ENCODE assay signal across 14 mouse cellular contexts in the genomic region with DNA sequence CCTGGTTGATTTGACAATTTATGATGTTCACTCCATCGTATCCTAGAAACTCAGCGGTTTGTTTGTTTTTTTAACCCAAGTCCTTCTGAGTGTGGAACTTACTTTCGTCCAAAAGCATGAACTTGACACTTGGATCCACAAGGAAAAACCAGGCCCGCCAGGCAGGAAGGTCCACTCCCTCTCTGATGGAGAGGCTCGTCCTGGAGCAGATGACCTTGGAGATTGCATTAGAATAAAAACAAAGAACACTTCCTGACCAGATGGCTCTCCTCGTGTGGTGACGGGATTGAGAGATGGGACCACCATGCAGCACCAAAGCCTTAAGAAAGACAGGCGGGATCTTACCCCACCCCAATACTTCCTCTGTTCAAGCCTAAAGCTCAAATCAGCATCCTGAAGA. TPM values are rescaled to one million over a fixed set of nuclear protein-coding genes. Genes with fewer than 3 reads are reported as not detected.
DNase-seq lines count a peak whose midpoint lies in the region; ATAC-seq and TF ChIP-seq lines count a peak whose summit lies in the region.
"Had no signal": no experiment of that assay in that cellular context is flagged by ENCODE, and none has a peak within 500 bp of the region (broad histone marks: within the 10 kb centered on the region; RNA-seq: fewer than 3 reads in every experiment).

No protein-coding gene starts in this region.

- TF ChIP-seq CTCF in midbrain, postnatal 0 days (IDR thresholded peaks at IDR 0.05), result no peak
- TF ChIP-seq CTCF in kidney, postnatal 0 days (IDR thresholded peaks at IDR 0.05; ENCODE audit: low read depth), result no peak

- WGBS in midbrain, embryonic 11.5 days, result 66% methylated on average over 8 of the region's 8 CpGs
- WGBS in midbrain, postnatal 0 days, result 69% methylated on average over 8 of the region's 8 CpGs
- WGBS in kidney, postnatal 0 days, result 21% methylated on average over 8 of the region's 8 CpGs
- 79% methylated on average over 8 of the region's 8 CpGs for WGBS in neural tube, embryonic 15.5 days

- H3K9ac ChIP-seq in midbrain, embryonic 11.5 days (ENCODE audit: low read length), result no peak overlapping the region
- no peak overlapping the region for H3K9ac ChIP-seq in midbrain, postnatal 0 days (replicated peaks; ENCODE audit: low read length, poor library complexity, severe bottlenecking)
- no peak overlapping the region for H3K9ac ChIP-seq in kidney, postnatal 0 days (ENCODE audit: low read depth, low read length)
- no peak overlapping the region for H3K9ac ChIP-seq in neural tube, embryonic 15.5 days (replicated peaks)
- H3K9ac ChIP-seq: liver, embryonic 13.5 days had no signal

- no peaks in the 10 kb centered on the region for H3K36me3 ChIP-seq in midbrain, embryonic 11.5 days (ENCODE audit: control insufficient read depth, insufficient read depth, low read length)
- no peaks in the 10 kb centered on the region for H3K36me3 ChIP-seq in midbrain, postnatal 0 days (ENCODE audit: insufficient read depth, low read length)
- H3K36me3 ChIP-seq in kidney, postnatal 0 days (ENCODE audit: insufficient read depth, low read length), result no peaks in the 10 kb centered on the region
- no peaks in the 10 kb centered on the region for H3K36me3 ChIP-seq in neural tube, embryonic 15.5 days
- H3K36me3 ChIP-seq: forebrain, embryonic 10.5 days; liver, embryonic 13.5 days had no signal

- no peaks in the 10 kb centered on the region for H3K9me3 ChIP-seq in midbrain, embryonic 11.5 days (ENCODE audit: control insufficient read depth, low read length)
- no peaks in the 10 kb centered on the region for H3K9me3 ChIP-seq in midbrain, postnatal 0 days (ENCODE audit: low read length)
- H3K9me3 ChIP-seq in kidney, postnatal 0 days (replicated peaks; ENCODE audit: low read length), result no peaks in the 10 kb centered on the region
- no peaks in the 10 kb centered on the region for H3K9me3 ChIP-seq in neural tube, embryonic 15.5 days (replicated peaks)
- H3K9me3 ChIP-seq: forebrain, embryonic 10.5 days; liver, embryonic 13.5 days had no signal

- no peak overlapping the region for H3K4me2 ChIP-seq in midbrain, embryonic 11.5 days
- no peak overlapping the region for H3K4me2 ChIP-seq in midbrain, postnatal 0 days (ENCODE audit: low read depth, low read length, poor library complexity, severe bottlenecking)
- H3K4me2 ChIP-seq in kidney, postnatal 0 days (ENCODE audit: low read length), result no peak overlapping the region
- H3K4me2 ChIP-seq in neural tube, embryonic 15.5 days, result no peak overlapping the region
- H3K4me2 ChIP-seq: liver, embryonic 13.5 days had no signal

- H3K27ac ChIP-seq in midbrain, embryonic 11.5 days (ENCODE audit: low read depth, low read length), result no peak overlapping the region
- no peak overlapping the region for H3K27ac ChIP-seq in midbrain, postnatal 0 days (ENCODE audit: low read depth, low read length)
- H3K27ac ChIP-seq in kidney, postnatal 0 days, result peak overlapping the region; percentile 67
- no peak overlapping the region for H3K27ac ChIP-seq in neural tube, embryonic 15.5 days (replicated peaks)
- H3K27ac ChIP-seq: forebrain, embryonic 10.5 days; liver, embryonic 13.5 days had no signal

- peak; percentile 27 to 62 for DNase-seq in adrenal gland, adult (ENCODE audit: inconsistent age in 2 of 2, low spot score in 1 of 2)
- no peak for DNase-seq in adrenal gland, postnatal 4 days (ENCODE audit: low spot score in 2 of 2)
- DNase-seq in midbrain, embryonic 11.5 days (ENCODE audit: low spot score, missing footprints), result peak; percentile 72
- DNase-seq in midbrain, postnatal 0 days (ENCODE audit: low spot score), result no peak
- peak; percentile 88 for DNase-seq in kidney, postnatal 0 days (ENCODE audit: low spot score)
- no peak for DNase-seq in urinary bladder, postnatal 25 days (ENCODE audit: low spot score)
- no peak for DNase-seq in cerebellum, postnatal 36 days
- DNase-seq: cerebellum, adult 9-10 months; liver, embryonic 13.5 days; right cerebral cortex, adult 18-20 months had no signal

- H3K4me1 ChIP-seq in midbrain, embryonic 11.5 days (ENCODE audit: control insufficient read depth, insufficient read depth, low read length), result peaks cover 1% of the 10 kb centered on the region; the same call in 1 of the 2 replicates
- H3K4me1 ChIP-seq in midbrain, postnatal 0 days (ENCODE audit: insufficient read depth, low read length), result no peaks in the 10 kb centered on the region
- no peaks in the 10 kb centered on the region for H3K4me1 ChIP-seq in kidney, postnatal 0 days (replicated peaks; ENCODE audit: insufficient read depth, low read length)
- no peaks in the 10 kb centered on the region for H3K4me1 ChIP-seq in neural tube, embryonic 15.5 days
- H3K4me1 ChIP-seq: liver, embryonic 13.5 days had no signal

- ATAC-seq in midbrain, embryonic 11.5 days (ENCODE audit: low FRiP score), result no peak
- no peak for ATAC-seq in midbrain, postnatal 0 days (ENCODE audit: low FRiP score)
- ATAC-seq in kidney, postnatal 0 days (replicated peaks; ENCODE audit: low FRiP score, low read depth), result peak; percentile 40; the same call in 1 of the 2 replicates
- no peak for ATAC-seq in neural tube, embryonic 15.5 days (ENCODE audit: low FRiP score)
- ATAC-seq: inflammation-experienced regulatory T-cells, adult 6 months had no signal

- no peaks in the 10 kb centered on the region for H3K27me3 ChIP-seq in midbrain, embryonic 11.5 days (ENCODE audit: control insufficient read depth, insufficient read depth, low read length)
- no peaks in the 10 kb centered on the region for H3K27me3 ChIP-seq in midbrain, postnatal 0 days (ENCODE audit: insufficient read depth, low read length)
- no peaks in the 10 kb centered on the region for H3K27me3 ChIP-seq in kidney, postnatal 0 days (ENCODE audit: insufficient read depth, low read length)
- no peaks in the 10 kb centered on the region for H3K27me3 ChIP-seq in neural tube, embryonic 15.5 days (replicated peaks)
- H3K27me3 ChIP-seq: liver, embryonic 13.5 days had no signal

- H3K4me3 ChIP-seq in midbrain, embryonic 11.5 days (ENCODE audit: low read depth, low read length), result no peak overlapping the region
- H3K4me3 ChIP-seq in midbrain, postnatal 0 days (ENCODE audit: low read depth, low read length), result no peak overlapping the region
- no peak overlapping the region for H3K4me3 ChIP-seq in kidney, postnatal 0 days (replicated peaks; ENCODE audit: low read depth, low read length)
- H3K4me3 ChIP-seq in neural tube, embryonic 15.5 days (replicated peaks), result no peak overlapping the region
- H3K4me3 ChIP-seq: forebrain, embryonic 10.5 days; liver, embryonic 13.5 days had no signal

RNA-seq across cellular contexts. Expression of a gene that starts 12.1 kb away (rescaled TPM):
- 1 to 10 TPM; 1.8 to 2.1 TPM for total RNA-seq in adrenal gland, postnatal 4 days (2021)
- polyA plus RNA-seq in midbrain, embryonic 11.5 days (2014; fragmentation: Nextera tagmentation; extraction: Ambion mirVana), result 49.9 and 55.1 TPM in 2 replicates
- 79.0 and 97.3 TPM in 2 replicates for total RNA-seq in midbrain, postnatal 0 days (2014; rRNA removed)
- polyA plus RNA-seq in midbrain, postnatal 0 days (2015; fragmentation: Nextera tagmentation; extraction: Ambion mirVana), result 226 and 252 TPM in 2 replicates
- polyA plus RNA-seq in kidney, postnatal 0 days (2015; fragmentation: Nextera tagmentation; extraction: Ambion mirVana), result 0.64 and 1.9 TPM in 2 replicates
- polyA plus RNA-seq in neural tube, embryonic 15.5 days (2015; fragmentation: Nextera tagmentation; extraction: Ambion mirVana), result 48.8 and 54.0 TPM in 2 replicates
- total RNA-seq: monocyte, adult 5-6 weeks had no signal

RNA-seq across cellular contexts. Expression of a gene that starts 51.6 kb away (rescaled TPM):
- 10 to 100 TPM; 85.9 to 87.7 TPM for total RNA-seq in adrenal gland, postnatal 4 days (2021)
- polyA plus RNA-seq in midbrain, embryonic 11.5 days (2014; fragmentation: Nextera tagmentation; extraction: Ambion mirVana), result 109 and 114 TPM in 2 replicates
- 63.2 and 73.3 TPM in 2 replicates for total RNA-seq in midbrain, postnatal 0 days (2014; rRNA removed)
- polyA plus RNA-seq in midbrain, postnatal 0 days (2015; fragmentation: Nextera tagmentation; extraction: Ambion mirVana), result 98.8 and 101 TPM in 2 replicates
- polyA plus RNA-seq in kidney, postnatal 0 days (2015; fragmentation: Nextera tagmentation; extraction: Ambion mirVana), result 112 and 118 TPM in 2 replicates
- polyA plus RNA-seq in neural tube, embryonic 15.5 days (2015; fragmentation: Nextera tagmentation; extraction: Ambion mirVana), result 121 and 123 TPM in 2 replicates

Comparison
In these comparisons a context has a peak if more than half of its experiments do, and no peak if none do; other contexts are left out.
1. DNase-seq: peak in adrenal gland, adult (2 of 2), midbrain, embryonic 11.5 days (single experiment) and kidney, postnatal 0 days (single experiment); none in adrenal gland, postnatal 4 days (0 of 2), midbrain, postnatal 0 days (single experiment), urinary bladder, postnatal 25 days (single experiment) and cerebellum, postnatal 36 days (0 of 2).
2. RNA of a gene that starts 12.1 kb away (polyA plus RNA-seq): 226 to 252 TPM in midbrain, postnatal 0 days, 49.9 to 55.1 TPM in midbrain, embryonic 11.5 days and 48.8 to 54.0 TPM in neural tube, embryonic 15.5 days; 0.64 to 1.9 TPM in kidney, postnatal 0 days; every median in the first group is over 10 times any median in the second.